Mouse (Mus musculus) adrenal gland (tissue): ENCODE measurements at regions not wholly inside any gene's neighbourhood (a gene's known extent, or its start where the extent isn't known, plus 50 kb on each side); places are given as distances from the start of the nearest gene placed in this dataset.
"Not testable (repeated sequence)": the region's sequence is repeated elsewhere in the genome, so short reads cannot be mapped to it uniquely, and the experiment has no call there.

Experiments used
- intact Hi-C: fragments of 180-260 bp; cut with DNase I; formaldehyde crosslinking; loops from one replicate; pipeline ENCODE4 v1.15.1; 2025

GRCm38 (mm10) chr13:69129056-69129620, 129.8 kb upstream of the Adcy2 start:
- intact Hi-C loops, result no loop called here

GRCm38 (mm10) chr13:69127522-69127921, 128.2 kb upstream of the Adcy2 start:
- intact Hi-C loops, result no loop called here

- intact Hi-C loops, result not testable (repeated sequence)
Measured at GRCm38 (mm10) chr13:69118743-69119142, 119.4 kb upstream of the Adcy2 start.

GRCm38 (mm10) chr13:69109168-69109567, 109.8 kb upstream of the Adcy2 start:
- intact Hi-C loops, result no loop called here

GRCm38 (mm10) chr13:69086613-69087012, 87.3 kb upstream of the Adcy2 start:
- intact Hi-C loops, result loop anchor here (10.0 kb wide), 1 partner anchor 482 kb away; no protein-coding TSS in a partner anchor

- intact Hi-C loops, result loop anchor here (10.0 kb wide), 1 partner anchor 66 kb away; no protein-coding TSS in a partner anchor
Measured at GRCm38 (mm10) chr13:69070336-69070735, 71.0 kb upstream of the Adcy2 start.

- intact Hi-C loops, result loop anchor here (10.0 kb wide), 1 partner anchor 65 kb away; no protein-coding TSS in a partner anchor
Measured at GRCm38 (mm10) chr13:69069817-69070216, 70.5 kb upstream of the Adcy2 start.

- intact Hi-C loops, result no loop called here
Measured at GRCm38 (mm10) chr13:69066636-69067035, 67.3 kb upstream of the Adcy2 start.

GRCm38 (mm10) chr13:69065285-69065684, 65.9 kb upstream of the Adcy2 start:
- intact Hi-C loops, result no loop called here

- intact Hi-C loops, result no loop called here
Measured at GRCm38 (mm10) chr13:69062692-69063233, 63.4 kb upstream of the Adcy2 start.

GRCm38 (mm10) chr13:69061436-69061835, 62.1 kb upstream of the Adcy2 start:
- intact Hi-C loops, result no loop called here
